Mouse (Mus musculus) lung, postnatal 0 days (tissue): ENCODE results near the gene Olfr1232. TPM values are rescaled to one million over a fixed set of nuclear protein-coding genes. Genes with fewer than 3 reads are reported as not detected.

Experiments used
- ATAC-seq: fragments of 200-750 bp; cut with Nextera tagmentation; 2 replicates; pipeline ENCODE4 v1.8.0; 2017; ENCODE audit warnings: moderate library complexity
- DNase-seq: peaks from one replicate; pipeline ENCODE4 v3.0.0-alpha.2; 2016; ENCODE audit warnings: low spot score
- H3K27ac ChIP-seq: fragments of 300-500 bp; sonication (generic); 2 replicates; pipeline ENCODE4 v1.5.1; 2014; ENCODE audit warnings: antibody characterized with exemption, mild to moderate bottlenecking, low read length, mixed read lengths
- H3K27me3 ChIP-seq: fragments of 300-500 bp; sonication (generic); replicated peaks from 2 replicates; pipeline ENCODE4 v1.6.1; 2014; ENCODE audit warnings: low read length, mixed read lengths; ENCODE audit not compliant: insufficient read depth
- H3K36me3 ChIP-seq: fragments of 300-500 bp; sonication (generic); 2 replicates; pipeline ENCODE4 v1.6.1; 2014; ENCODE audit warnings: low read length, mixed read lengths; ENCODE audit not compliant: insufficient read depth
- H3K4me1 ChIP-seq: fragments of 300-500 bp; sonication (generic); 2 replicates; pipeline ENCODE4 v1.6.1; 2014; ENCODE audit warnings: antibody characterized with exemption, low read depth, low read length, mixed read lengths; ENCODE audit not compliant: insufficient read depth
- H3K4me2 ChIP-seq: fragments of 300-500 bp; sonication (generic); replicated peaks from 2 replicates; pipeline ENCODE4 v1.6.1; 2014; ENCODE audit warnings: low read depth, mild to moderate bottlenecking, low read length, moderate library complexity, mixed read lengths
- H3K4me3 ChIP-seq: fragments of 300-500 bp; sonication (generic); 2 replicates; pipeline ENCODE4 v1.5.1; 2014; ENCODE audit warnings: low read depth, low read length
- H3K9ac ChIP-seq: fragments of 300-500 bp; sonication (generic); replicated peaks from 2 replicates; pipeline ENCODE4 v1.6.1; 2014; ENCODE audit warnings: low read depth, mild to moderate bottlenecking
- H3K9me3 ChIP-seq: fragments of 300-500 bp; sonication (generic); 2 replicates; pipeline ENCODE4 v1.6.1; 2016; ENCODE audit warnings: low read length, mixed read lengths
- CTCF ChIP-seq: IDR thresholded peaks from 2 replicates; pipeline ENCODE4 v1.5.1; 2016; ENCODE audit warnings: antibody characterized with exemption, mild to moderate bottlenecking
- EP300 ChIP-seq: IDR thresholded peaks from 2 replicates; pipeline ENCODE4 v1.6.1; 2016; ENCODE audit warnings: antibody characterized with exemption, mild to moderate bottlenecking, control low read depth
- WGBS: fragments of 180-500 bp; shearing (Covaris S2); extraction: QIAGEN DNeasy Blood & Tissue Kit; methylation state at CpG from one replicate; pipeline ENCODE4 v1.1.7; 2014; 5-methylcytosine and 5-hydroxymethylcytosine counted together
- polyA plus RNA-seq: library from polyadenylated mRNA; unstranded; fragments of >200 nt; fragmentation: Nextera tagmentation; extraction: Ambion mirVana; gene quantifications from 2 replicates; pipeline ENCODE4 v1.2.1, GENCODE M21; 2015

Gene Olfr1232
- not detected in 2 replicates for polyA plus RNA-seq

DNA sequence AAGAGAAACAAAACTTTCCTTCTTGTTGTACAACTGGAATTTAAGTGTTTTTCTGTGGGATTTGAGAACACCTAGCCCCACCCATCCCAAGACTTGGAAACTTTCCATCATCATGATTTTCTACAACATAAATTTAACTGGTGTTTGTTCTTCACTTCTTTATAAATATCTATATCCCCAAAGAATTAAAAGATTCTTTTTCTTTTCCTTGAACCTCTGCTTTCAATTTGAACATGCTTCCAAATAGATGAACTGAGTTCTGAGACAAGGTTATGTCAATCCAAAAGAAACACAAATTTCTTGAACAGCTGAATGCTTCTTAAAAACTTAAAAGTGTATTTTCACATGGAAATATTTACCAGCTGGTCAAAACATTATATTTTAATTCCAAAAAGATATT lies at the start of gene Olfr1232:
Olfr1232 (minus strand) TSS at position 101 of the 400 bp plus-strand sequence.
- no peaks in the 10 kb centered on the region for H3K4me1 ChIP-seq
- no peak within 1 kb of the TSS for H3K4me2 ChIP-seq
- no peak within 1 kb of the TSS for H3K9ac ChIP-seq
- H3K4me3 ChIP-seq: no peak within 1 kb of the TSS
- no peaks in the 10 kb centered on the region for H3K9me3 ChIP-seq
- ATAC-seq (no peak), DNase-seq (no peak)
- H3K36me3 ChIP-seq: no peaks in the 10 kb centered on the region
- TF ChIP-seq EP300 (no peak), CTCF (no peak)
- no peaks in the 10 kb centered on the region for H3K27me3 ChIP-seq
- no peak within 1 kb of the TSS for H3K27ac ChIP-seq

DNA sequence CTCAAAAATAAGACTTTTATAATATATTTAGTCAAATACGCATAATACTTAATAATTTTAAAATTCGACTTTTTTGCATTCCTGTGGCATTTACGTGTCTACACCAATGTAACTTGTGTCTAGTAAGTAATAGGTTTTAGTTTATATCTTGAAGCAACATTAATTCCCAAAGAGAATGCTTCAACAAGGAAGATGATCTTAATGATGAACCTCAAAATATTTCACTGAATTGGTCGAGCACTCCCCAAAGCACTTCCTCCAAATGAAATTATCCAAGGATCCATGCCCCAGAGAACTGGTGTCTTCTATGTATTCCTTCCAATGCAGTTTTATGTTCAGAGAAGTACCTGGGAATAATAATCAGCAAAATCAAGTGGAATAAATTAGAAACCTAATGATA lies 35.3 kb upstream of the Olfr1232 start, which contains the start of gene Olfr1234:
Olfr1234 (minus strand) TSS at position 101 of the 400 bp plus-strand sequence.
- TF ChIP-seq EP300: no peak
- TF ChIP-seq CTCF: no peak
- DNase-seq (no peak), ATAC-seq (no peak)
- Histone ChIP-seq H3K4me2 (no peak within 1 kb of the TSS), H3K4me3 (no peak within 1 kb of the TSS), H3K27me3 (no peaks in the 10 kb centered on the region), H3K27ac (no peak within 1 kb of the TSS), H3K36me3 (no peaks in the 10 kb centered on the region), H3K4me1 (no peaks in the 10 kb centered on the region), H3K9me3 (no peaks in the 10 kb centered on the region), H3K9ac (no peak within 1 kb of the TSS)
- 83% methylated on average over 4 of the region's 4 CpGs for WGBS

DNA sequence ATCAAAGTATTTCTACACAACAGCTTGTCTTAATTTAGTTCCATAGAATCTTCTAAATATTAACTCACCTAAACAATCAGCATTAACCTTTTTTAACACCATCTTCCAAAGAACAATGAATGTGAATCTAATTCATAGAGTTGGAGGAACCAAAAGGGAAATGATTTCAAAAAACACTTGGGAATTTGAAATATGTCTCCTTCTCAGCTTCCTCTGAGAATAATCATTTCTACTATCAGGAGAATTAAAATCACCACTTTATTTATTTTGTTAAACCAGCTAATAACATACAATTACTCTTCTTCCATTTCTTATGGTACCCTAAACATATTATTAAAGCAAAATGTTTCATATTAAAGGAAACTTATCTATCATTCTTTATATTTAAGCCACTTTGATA lies 12.8 kb upstream of the Olfr1232 start, which contains the start of gene Olfr1233:
Olfr1233 (minus strand) TSS at position 101 of the 400 bp plus-strand sequence.
- no peaks in the 10 kb centered on the region for H3K36me3 ChIP-seq
- TF ChIP-seq CTCF (no peak), EP300 (no peak)
- H3K4me1 ChIP-seq: no peaks in the 10 kb centered on the region
- H3K9me3 ChIP-seq: no peaks in the 10 kb centered on the region
- no peak for ATAC-seq
- H3K27ac ChIP-seq: no peak within 1 kb of the TSS
- H3K4me3 ChIP-seq: no peak within 1 kb of the TSS
- no peak within 1 kb of the TSS for H3K9ac ChIP-seq
- DNase-seq: no peak
- H3K27me3 ChIP-seq: no peaks in the 10 kb centered on the region
- no peak within 1 kb of the TSS for H3K4me2 ChIP-seq

DNA sequence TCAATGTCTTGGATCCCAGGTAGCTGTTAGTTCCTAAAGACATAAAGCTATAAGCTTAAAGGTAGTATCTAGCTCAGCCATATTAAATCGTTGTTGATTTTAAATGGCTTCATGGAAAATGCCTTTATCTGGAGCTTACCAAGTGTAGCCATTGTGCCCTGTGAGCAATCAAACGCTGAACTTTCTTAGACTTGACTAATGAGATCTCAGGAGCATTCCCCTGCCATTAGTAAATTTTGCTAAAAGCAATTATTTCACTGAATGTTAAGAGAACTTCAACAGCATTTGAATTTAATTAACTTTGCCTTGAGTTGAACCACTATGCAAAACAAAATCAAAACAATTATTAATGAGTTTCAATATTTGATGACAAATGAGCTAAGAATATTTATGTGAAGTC lies 22.5 kb downstream of the Olfr1232 start, which contains the start of gene Olfr1231:
Olfr1231 (minus strand) TSS at position 101 of the 400 bp plus-strand sequence.
- Histone ChIP-seq H3K9me3 (no peaks in the 10 kb centered on the region), H3K4me2 (no peak within 1 kb of the TSS), H3K4me3 (no peak within 1 kb of the TSS), H3K27ac (no peak within 1 kb of the TSS), H3K4me1 (no peaks in the 10 kb centered on the region), H3K9ac (no peak within 1 kb of the TSS), H3K27me3 (no peaks in the 10 kb centered on the region), H3K36me3 (no peaks in the 10 kb centered on the region)
- ATAC-seq (no peak), DNase-seq (no peak)
- TF ChIP-seq CTCF (no peak), EP300 (no peak)
- 61% methylated on average over 2 of the region's 2 CpGs for WGBS

DNA sequence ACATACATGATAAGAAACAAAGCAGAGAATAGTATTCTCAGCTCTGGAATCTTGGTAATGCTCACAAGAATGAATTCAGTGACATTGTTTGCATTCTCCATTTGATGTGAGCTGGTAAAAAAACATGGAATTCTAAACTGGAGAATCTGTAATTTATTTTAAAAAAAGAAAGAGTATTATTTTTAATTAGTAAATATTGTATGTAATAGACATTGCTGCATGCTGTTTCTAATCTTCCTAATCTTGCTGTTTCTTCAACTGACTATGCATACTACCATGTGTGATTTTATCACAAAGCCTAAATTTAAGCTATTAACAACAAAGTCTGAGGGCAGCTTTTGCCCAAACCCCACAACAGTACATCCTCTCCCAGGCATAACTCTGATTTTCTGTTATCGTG lies 32.3 kb downstream of the Olfr1232 start, which contains the start of gene Olfr1230:
Olfr1230 (minus strand) TSS at position 101 of the 400 bp plus-strand sequence.
- H3K4me3 ChIP-seq: no peak within 1 kb of the TSS
- TF ChIP-seq EP300: no peak
- no peak for TF ChIP-seq CTCF
- H3K27me3 ChIP-seq: no peaks in the 10 kb centered on the region
- no peak for DNase-seq
- 76% methylated on average over 1 of the region's 1 CpGs for WGBS
- ATAC-seq: no peak
- no peaks in the 10 kb centered on the region for H3K9me3 ChIP-seq
- H3K36me3 ChIP-seq: no peaks in the 10 kb centered on the region
- no peaks in the 10 kb centered on the region for H3K4me1 ChIP-seq
- no peak within 1 kb of the TSS for H3K27ac ChIP-seq
- H3K4me2 ChIP-seq: no peak within 1 kb of the TSS
- no peak within 1 kb of the TSS for H3K9ac ChIP-seq

DNA sequence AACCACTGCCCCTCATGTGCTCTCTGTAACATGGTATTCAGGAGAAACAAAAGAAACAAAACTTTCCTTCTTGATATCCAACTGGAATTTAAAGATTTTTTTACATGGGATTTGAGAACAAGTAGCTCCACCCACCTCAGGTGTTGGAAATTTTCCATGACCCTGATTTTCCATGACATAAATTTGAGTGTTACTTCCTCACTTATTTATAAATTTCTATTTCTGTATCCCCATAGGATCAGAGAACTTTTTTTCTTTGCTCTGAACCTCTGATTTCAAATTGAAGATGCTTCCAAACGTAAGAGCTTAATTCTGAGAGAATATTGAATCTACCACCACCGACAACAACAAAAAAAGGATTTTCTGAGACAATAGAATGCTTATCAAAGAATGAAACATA lies 41.6 kb downstream of the Olfr1232 start, which contains the start of gene Olfr1229:
Olfr1229 (minus strand) TSS at position 101 of the 400 bp plus-strand sequence.
- H3K4me3 ChIP-seq: no peak within 1 kb of the TSS

More for the DNA sequence above, 41.6 kb downstream of the Olfr1232 start, which contains the start of gene Olfr1229:
- Histone ChIP-seq H3K9me3 (no peaks in the 10 kb centered on the region), H3K4me1 (no peaks in the 10 kb centered on the region), H3K27ac (no peak within 1 kb of the TSS), H3K9ac (no peak within 1 kb of the TSS), H3K27me3 (no peaks in the 10 kb centered on the region), H3K4me2 (no peak within 1 kb of the TSS), H3K36me3 (no peaks in the 10 kb centered on the region)
- ATAC-seq (no peak), DNase-seq (no peak)
- no peak for TF ChIP-seq EP300
- TF ChIP-seq CTCF: no peak
- WGBS: 62% methylated on average over 2 of the region's 2 CpGs

Other genes starting within 250 kb of the Olfr1232 start
- not detected in 2 replicates for gene Olfr1219, start 246.2 kb downstream of the Olfr1232 start, polyA plus RNA-seq
- not detected in 2 replicates for gene Olfr1220, start 222.8 kb downstream of the Olfr1232 start, polyA plus RNA-seq
- gene Olfr1221, start 212.4 kb downstream of the Olfr1232 start, polyA plus RNA-seq: not detected in 2 replicates
- gene Olfr1222, start 196.6 kb downstream of the Olfr1232 start, polyA plus RNA-seq: not detected in 2 replicates
- not detected in 2 replicates for gene Olfr1223, start 178.1 kb downstream of the Olfr1232 start, polyA plus RNA-seq
- not detected in 2 replicates for gene Olfr1224-ps1, start 165.6 kb downstream of the Olfr1232 start, polyA plus RNA-seq
- gene Olfr1225, start 155.0 kb downstream of the Olfr1232 start, polyA plus RNA-seq: not detected in 2 replicates
- not detected in 2 replicates for gene Olfr1226, start 129.6 kb downstream of the Olfr1232 start, polyA plus RNA-seq
- gene Olfr1228, start 75.6 kb downstream of the Olfr1232 start, polyA plus RNA-seq: not detected in 2 replicates
- gene Olfr1229, start 41.7 kb downstream of the Olfr1232 start, polyA plus RNA-seq: not detected in 2 replicates
- not detected in 2 replicates for gene Olfr1230, start 32.4 kb downstream of the Olfr1232 start, polyA plus RNA-seq
- not detected in 2 replicates for gene Olfr1231, start 22.6 kb downstream of the Olfr1232 start, polyA plus RNA-seq
- not detected in 2 replicates for gene Olfr1233, start 12.7 kb upstream of the Olfr1232 start, polyA plus RNA-seq
- not detected in 2 replicates for gene Olfr1234, start 35.2 kb upstream of the Olfr1232 start, polyA plus RNA-seq
- gene Olfr1238, start 80.0 kb upstream of the Olfr1232 start, polyA plus RNA-seq: not detected in 2 replicates
- gene Olfr1239, start 90.7 kb upstream of the Olfr1232 start, polyA plus RNA-seq: not detected in 2 replicates
- gene Olfr1240, start 113.3 kb upstream of the Olfr1232 start, polyA plus RNA-seq: not detected in 2 replicates
- gene Olfr1241, start 157.5 kb upstream of the Olfr1232 start, polyA plus RNA-seq: not detected in 2 replicates
- gene Olfr1242, start 168.7 kb upstream of the Olfr1232 start, polyA plus RNA-seq: not detected in 2 replicates
- gene Olfr1243, start 201.8 kb upstream of the Olfr1232 start, polyA plus RNA-seq: not detected in 2 replicates
- not detected in 2 replicates for gene Olfr1245, start 248.8 kb upstream of the Olfr1232 start, polyA plus RNA-seq